Mouse (Mus musculus) left cerebral cortex, adult 11 months (tissue): Measurements from ENCODE around the gene 4930451I11Rik.

Experiments used
- DNase-seq: peaks from one replicate; pipeline ENCODE4 v3.0.0; 2022; ENCODE audit warnings: low spot score

4930451I11Rik gene

DNA sequence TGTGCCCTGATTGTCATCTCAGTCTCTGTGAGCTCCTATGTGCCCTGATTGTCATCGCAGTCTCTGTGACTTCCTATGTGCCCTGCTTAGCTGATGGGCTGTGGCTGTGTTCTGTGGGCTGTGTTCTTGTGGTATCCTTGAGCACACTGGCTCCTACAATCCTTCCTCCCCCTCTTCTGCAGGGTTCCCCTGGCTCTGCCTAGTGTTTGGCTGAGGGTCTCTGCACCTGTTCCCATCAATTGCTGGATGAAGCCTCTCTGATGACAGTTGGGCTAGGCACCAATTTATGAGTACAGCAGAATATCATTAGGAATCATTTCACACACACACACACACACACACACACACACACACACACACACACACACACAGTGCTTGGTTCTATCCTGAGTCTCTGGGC lies 1.9 kb upstream of the 4930451I11Rik start:
- no peak for DNase-seq

DNA sequence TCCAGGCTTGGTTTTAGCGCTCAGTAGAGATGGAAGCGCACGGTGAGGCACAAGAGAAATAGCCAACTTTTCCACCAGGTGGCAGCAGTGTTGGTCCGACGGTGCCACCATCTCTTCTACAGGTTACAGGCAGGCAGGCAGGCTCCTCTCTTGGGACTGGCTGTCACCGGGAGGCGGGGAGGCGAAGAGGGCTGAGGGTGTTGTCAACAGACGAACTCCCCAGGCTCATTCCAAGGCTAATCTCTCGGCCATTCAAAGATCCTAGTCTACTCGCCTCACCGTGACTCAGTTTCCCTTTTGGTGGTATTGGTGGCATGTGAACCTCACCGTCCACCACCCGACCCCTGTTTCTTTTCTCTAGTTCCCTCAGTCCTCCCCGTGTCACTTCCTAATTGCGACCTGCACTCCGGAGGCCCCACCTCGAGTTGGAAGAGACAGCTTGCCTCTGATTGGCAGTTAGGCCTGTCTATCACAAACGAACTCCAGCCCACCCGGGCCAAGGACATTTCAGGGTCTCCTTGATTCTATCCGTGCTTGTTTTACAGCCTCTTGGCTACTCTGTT lies 678 bp upstream of the 4930451I11Rik start:
- DNase-seq, result peak; percentile 75

- no peak for DNase-seq
These were observed 5.5 kb downstream of the 4930451I11Rik start for GRCm38 (mm10) chr7:126825952-126826351.

DNA sequence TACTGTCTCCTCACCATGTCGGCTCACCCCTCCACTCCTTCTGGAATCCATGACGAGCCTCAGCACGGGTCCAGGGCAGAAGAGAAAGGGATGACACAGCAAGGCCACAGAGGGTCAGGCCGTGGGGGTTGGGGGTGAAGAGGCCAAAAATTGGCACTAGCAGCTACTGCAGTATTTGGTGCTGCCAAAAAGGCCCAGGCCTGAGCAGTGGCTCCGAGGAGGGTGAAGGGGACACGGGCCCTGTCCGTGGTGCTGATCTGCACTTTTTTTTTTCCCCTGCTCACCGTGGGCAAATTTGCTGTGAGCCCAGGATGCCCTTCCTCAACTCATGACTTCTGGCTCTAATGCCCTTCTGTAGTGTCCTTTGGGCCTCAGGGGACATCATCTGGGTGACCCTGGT lies 6.0 kb downstream of the 4930451I11Rik start:
- no peak for DNase-seq

DNA sequence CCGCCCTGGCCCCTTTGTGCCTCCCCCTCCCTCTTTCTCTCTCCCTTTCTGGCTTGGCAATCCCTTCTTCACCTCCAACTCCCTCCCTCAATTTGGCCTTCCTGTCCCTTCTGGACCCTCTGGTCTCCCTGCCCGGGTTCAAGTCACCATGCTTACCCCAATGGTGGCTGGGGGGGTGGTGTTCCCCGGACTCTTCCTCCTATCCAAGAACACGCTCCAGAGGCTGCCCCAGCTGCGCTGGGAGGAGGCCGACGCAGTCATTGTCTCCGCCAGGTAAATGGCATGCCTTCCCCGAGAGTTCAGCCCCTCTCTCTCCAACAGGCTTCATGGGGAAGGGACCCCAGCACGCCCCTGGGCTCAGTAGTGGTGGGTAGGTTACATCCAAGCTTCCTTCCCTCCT lies 7.5 kb downstream of the 4930451I11Rik start:
- no peak for DNase-seq

- no peak for DNase-seq
These were observed 8.2 kb downstream of the 4930451I11Rik start for GRCm38 (mm10) chr7:126823202-126823711.

DNA sequence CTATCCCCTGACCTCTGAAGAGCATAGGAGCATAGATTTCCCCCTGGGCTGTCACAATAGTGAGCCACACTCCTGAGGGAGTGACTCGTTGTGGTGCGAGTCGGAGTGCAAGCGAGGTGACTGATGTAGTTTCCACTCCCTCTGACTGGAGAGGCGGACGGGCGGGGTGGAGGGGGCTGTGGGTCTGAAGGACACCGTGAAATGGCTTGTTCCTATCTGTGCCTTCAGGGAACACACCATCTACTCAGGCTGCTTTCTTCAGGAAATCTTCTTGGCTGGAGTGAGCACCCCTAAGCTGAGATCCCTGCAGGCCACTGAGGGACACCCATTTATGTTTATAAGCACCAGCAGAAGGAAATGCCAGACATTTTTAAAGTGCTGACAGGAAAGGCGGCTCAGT lies 8.7 kb downstream of the 4930451I11Rik start:
- no peak for DNase-seq

DNA sequence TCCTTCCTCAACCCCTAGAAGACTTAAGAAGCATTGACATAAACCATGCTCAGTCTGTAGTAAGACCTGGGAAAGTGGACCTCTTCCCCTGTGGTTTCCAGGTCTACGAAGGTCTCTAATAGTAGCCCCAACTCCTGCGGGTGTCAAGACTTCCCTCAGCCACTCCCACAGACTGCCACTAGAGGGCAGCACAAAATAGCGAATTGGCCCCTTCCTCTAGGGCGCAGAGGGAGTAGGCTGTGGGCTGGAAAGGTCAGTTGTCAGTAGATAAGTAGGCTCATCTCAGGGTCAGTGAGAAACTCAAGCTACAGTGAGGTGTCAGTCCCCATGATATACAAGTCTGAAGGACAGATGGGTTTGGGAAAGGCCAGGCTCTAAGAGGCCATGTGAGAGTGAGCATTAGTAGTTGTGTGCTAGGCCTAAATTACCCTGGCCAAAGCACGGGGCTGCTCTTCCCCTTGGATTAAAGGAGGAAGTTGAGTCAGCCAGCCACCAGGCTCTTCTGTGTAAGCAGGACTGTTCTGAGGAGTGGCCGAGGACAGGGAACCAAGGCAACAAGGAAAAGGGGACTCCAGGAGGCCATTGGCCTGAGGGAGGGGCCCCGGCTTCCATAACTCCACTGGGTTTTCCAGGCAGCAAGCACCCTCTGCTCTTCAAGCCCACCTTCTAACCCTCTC lies 9.5 kb downstream of the 4930451I11Rik start:
- DNase-seq, result no peak

GRCm38 (mm10) chr7:126818818-126819217 lies 12.6 kb downstream of the 4930451I11Rik start:
- DNase-seq, result no peak

DNA sequence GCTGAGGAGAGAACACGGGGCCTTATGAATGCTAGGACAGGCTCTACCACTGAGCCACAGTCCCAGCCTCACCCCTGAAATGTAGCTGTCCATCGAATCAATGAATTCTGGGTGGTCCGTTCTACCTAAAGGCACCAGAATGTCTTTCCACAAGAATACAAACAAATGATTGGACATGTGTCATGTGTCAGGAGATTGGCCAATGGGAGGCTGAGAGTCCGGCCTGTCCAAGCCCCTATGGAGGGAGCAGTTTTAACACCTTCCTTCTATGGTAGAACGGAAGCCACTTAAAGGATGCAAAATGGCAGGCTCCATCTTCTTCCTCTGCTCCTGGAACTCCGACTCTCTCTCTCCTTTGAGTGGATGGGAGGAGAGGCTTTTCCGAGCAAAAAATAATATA lies 13.8 kb downstream of the 4930451I11Rik start:
- no peak for DNase-seq

DNA sequence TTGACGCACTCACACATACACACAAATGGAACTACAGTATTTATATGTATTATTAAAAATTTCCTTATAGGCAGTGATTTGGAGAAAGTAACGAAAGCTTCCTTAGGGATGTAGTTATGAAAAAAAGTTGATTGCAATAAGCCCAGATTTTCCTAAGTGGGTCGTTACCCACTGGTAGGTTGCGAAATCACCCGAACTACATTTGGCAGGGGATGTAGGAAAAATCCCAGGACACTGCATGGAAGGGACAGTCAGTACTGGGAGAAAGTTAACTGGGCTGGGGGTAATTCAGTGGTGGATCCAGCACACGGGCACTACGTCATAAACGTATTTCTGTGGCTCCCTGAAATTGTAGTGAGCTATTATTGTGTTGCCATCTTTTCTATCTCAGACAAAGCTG lies 14.9 kb downstream of the 4930451I11Rik start:
- DNase-seq, result no peak

DNA sequence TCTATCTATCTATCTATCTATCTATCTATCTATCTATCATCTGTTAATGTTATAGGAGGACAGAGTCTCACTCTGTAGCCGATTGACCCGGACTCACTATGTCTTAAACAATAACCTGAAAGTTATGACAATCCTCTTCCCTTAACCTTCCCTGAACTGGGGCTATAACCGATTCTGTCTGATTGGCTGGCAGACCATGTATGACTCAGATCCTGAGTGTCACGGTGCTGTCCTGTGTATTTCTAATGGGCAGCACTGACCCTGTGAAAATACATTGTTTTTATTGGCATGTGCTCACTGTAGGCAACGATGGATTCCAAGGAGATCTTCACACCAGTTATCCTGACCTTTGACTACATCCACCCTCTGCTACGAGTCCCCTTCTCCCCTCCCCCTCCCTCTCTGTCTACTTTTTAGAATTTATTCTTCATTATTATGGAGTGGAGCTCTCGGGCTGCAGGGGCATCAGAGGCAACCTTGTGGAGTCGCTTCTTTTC lies 15.7 kb downstream of the 4930451I11Rik start:
- DNase-seq, result no peak

GRCm38 (mm10) chr7:126809723-126810369 lies 21.6 kb downstream of the 4930451I11Rik start:
- no peak for DNase-seq

DNA sequence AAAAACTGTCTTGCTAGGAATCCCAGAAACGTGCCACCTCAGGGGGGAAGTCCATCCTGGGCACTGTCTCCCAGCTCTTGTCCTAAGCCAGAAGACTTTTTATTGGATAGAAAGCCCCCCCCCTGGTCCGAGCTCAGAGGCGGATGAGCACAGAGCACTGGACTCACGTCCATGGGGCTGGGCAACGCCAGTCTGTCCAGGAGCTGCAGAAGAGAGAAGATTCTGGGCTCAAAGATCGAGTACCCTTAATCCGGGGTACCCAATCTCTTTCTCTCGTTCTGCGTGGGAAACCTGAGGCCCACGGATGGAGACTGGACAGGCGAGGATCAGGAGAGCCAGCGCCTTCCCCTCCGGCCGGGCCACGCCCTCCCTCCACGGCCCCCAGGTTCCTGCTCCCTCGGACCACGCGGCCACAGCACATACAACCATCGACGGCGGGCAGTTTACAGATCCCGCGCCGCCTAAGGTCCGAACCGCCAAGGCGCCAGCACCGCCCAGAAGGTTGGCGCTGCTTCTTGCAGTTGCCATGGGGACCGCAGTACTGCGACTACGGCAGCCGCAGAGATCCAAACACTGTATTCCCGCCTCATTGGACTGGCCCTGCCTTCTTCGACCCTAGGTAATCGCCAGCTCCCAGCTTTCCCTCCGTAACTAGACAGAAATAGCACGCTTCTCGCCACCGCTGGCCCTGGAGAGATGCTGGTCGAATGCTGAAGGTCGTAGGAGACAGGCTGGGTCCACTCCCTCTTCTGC lies 22.6 kb downstream of the 4930451I11Rik start:
- peak; percentile 83 for DNase-seq

- DNase-seq, result no peak
These were observed 24.0 kb downstream of the 4930451I11Rik start for GRCm38 (mm10) chr7:126807405-126807804.

GRCm38 (mm10) chr7:126806956-126807355 lies 24.5 kb downstream of the 4930451I11Rik start:
- no peak for DNase-seq

DNA sequence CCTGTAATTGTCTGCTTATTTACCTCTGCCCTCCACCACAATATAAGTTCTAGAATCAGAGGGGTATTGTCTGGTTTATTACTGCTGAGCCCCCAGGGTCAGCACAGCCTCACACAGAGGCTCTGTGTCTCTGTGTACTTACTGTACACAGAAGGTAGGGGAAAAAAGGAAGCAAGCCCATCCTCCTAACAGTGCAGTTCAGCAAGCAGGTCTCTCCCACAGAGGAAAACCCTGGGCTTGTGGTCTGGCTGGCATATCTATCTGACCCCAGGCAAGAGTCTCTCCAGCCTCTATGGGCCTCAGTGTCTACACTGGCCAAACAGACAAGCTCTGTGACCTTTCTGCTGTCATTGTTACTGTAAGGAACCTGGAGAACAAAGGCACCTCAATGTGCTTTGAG lies 27.7 kb downstream of the 4930451I11Rik start:
- no peak for DNase-seq

DNA sequence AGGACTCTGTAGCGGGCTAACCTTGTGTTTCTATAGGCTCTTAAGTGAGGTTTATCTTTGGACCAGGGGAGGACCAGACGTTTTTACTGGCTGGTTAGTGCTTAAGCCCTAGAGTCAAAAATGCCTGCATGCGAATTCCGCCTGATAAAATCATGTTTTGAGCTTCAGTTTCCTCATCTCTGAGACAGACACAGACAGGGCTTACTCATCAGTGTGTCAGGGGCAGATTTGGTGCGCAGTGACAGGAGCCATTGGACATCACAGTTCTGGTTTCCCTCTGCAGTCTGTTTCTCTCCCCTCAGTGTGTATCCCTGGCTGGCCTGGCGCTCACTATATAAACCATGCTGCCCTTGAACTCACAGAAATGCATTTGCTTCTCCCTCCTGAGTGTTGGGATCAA lies 28.3 kb downstream of the 4930451I11Rik start:
- no peak for DNase-seq

GRCm38 (mm10) chr7:126802134-126802889 lies 29.1 kb downstream of the 4930451I11Rik start:
- no peak for DNase-seq

DNA sequence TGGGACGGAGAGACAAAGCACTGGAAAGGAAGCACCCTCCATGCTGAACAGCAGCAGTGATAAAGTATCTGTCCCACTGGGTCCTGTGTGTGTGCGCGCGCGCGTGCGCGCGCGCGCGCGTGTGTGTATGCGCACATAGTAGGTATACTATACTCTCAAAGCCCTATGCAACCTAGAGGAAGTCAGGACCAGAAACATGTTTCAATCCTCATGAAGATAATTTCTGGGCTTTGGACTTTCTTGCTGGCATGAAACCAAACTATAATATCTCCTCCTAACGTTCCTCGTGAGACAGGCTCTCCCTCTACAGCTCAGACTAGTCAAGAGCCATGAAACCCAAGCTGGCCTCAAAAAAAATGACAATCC lies 30.4 kb downstream of the 4930451I11Rik start:
- DNase-seq, result no peak

- DNase-seq, result no peak
These were observed 31.0 kb downstream of the 4930451I11Rik start for GRCm38 (mm10) chr7:126800269-126801056.
